46 mouse cellular contexts compared by ENCODE assay signal in genomic region chr3:36077386-36077785, GRCm38 (mm10). TPM values are rescaled to one million over a fixed set of nuclear protein-coding genes. Genes with fewer than 3 reads are reported as not detected.
"Had no signal": no experiment of that assay in that cellular context is flagged by ENCODE, and none has a peak within 500 bp of the region (broad histone marks: within the 10 kb centered on the region; RNA-seq: fewer than 3 reads in every experiment).

No protein-coding gene starts in this region.

- ATAC-seq: liver, embryonic 12.5 days; liver, postnatal 0 days; lung, postnatal 0 days; midbrain, embryonic 13.5 days; midbrain, embryonic 15.5 days; midbrain, embryonic 16.5 days had no signal

- H3K9ac ChIP-seq: limb, embryonic 12.5 days; limb, embryonic 13.5 days; limb, embryonic 15.5 days; liver, embryonic 12.5 days; liver, embryonic 13.5 days; liver, embryonic 14.5 days; liver, embryonic 15.5 days; liver, postnatal 0 days; lung, embryonic 14.5 days; lung, embryonic 15.5 days; midbrain, embryonic 12.5 days; midbrain, embryonic 13.5 days; midbrain, embryonic 15.5 days; neural tube, embryonic 12.5 days had no signal

- H3K27ac ChIP-seq: limb, embryonic 10.5 days; limb, embryonic 12.5 days; limb, embryonic 13.5 days; limb, embryonic 15.5 days; liver, embryonic 12.5 days; liver, embryonic 13.5 days; liver, embryonic 14.5 days; liver, embryonic 15.5 days; lung, embryonic 15.5 days; macrophage; midbrain, embryonic 10.5 days; midbrain, embryonic 12.5 days; midbrain, embryonic 13.5 days; midbrain, embryonic 15.5 days; neural tube, embryonic 12.5 days had no signal

- H3K27me3 ChIP-seq: limb, embryonic 12.5 days; limb, embryonic 13.5 days; limb, embryonic 15.5 days; liver, embryonic 12.5 days; liver, embryonic 13.5 days; liver, embryonic 15.5 days; lung, embryonic 15.5 days; megakaryocyte, embryonic 14.5 days; midbrain, embryonic 12.5 days; midbrain, embryonic 13.5 days; midbrain, embryonic 15.5 days; neural tube, embryonic 12.5 days had no signal

- H3K4me3 ChIP-seq: limb, embryonic 10.5 days; limb, embryonic 12.5 days; limb, embryonic 13.5 days; limb, embryonic 15.5 days; liver, embryonic 12.5 days; liver, embryonic 13.5 days; liver, embryonic 15.5 days; lung, embryonic 15.5 days; megakaryocyte, embryonic 14.5 days; midbrain, embryonic 10.5 days; midbrain, embryonic 12.5 days; midbrain, embryonic 13.5 days; midbrain, embryonic 15.5 days; myocyte; neural tube, embryonic 12.5 days had no signal

- H3K4me1 ChIP-seq: limb, embryonic 10.5 days; limb, embryonic 12.5 days; limb, embryonic 13.5 days; limb, embryonic 15.5 days; liver, embryonic 12.5 days; liver, embryonic 13.5 days; liver, embryonic 15.5 days; lung, embryonic 15.5 days; megakaryocyte, embryonic 14.5 days; midbrain, embryonic 10.5 days; midbrain, embryonic 12.5 days; midbrain, embryonic 13.5 days; midbrain, embryonic 15.5 days; neural tube, embryonic 12.5 days had no signal

- H3K4me2 ChIP-seq: limb, embryonic 12.5 days; limb, embryonic 13.5 days; limb, embryonic 15.5 days; liver, embryonic 11.5 days; liver, embryonic 12.5 days; liver, embryonic 13.5 days; liver, embryonic 15.5 days; lung, embryonic 14.5 days; lung, embryonic 15.5 days; midbrain, embryonic 11.5 days; midbrain, embryonic 12.5 days; midbrain, embryonic 13.5 days; midbrain, embryonic 15.5 days; neural tube, embryonic 12.5 days had no signal

- H3K9me3 ChIP-seq: limb, embryonic 10.5 days; limb, embryonic 12.5 days; limb, embryonic 13.5 days; limb, embryonic 15.5 days; liver, embryonic 12.5 days; liver, embryonic 13.5 days; liver, embryonic 15.5 days; lung, embryonic 15.5 days; megakaryocyte, embryonic 14.5 days; midbrain, embryonic 10.5 days; midbrain, embryonic 12.5 days; midbrain, embryonic 13.5 days; midbrain, embryonic 15.5 days; neural tube, embryonic 12.5 days had no signal

- DNase-seq: left cerebral cortex, postnatal 4 days; liver; liver, embryonic 13.5 days; liver, postnatal 0 days; lung, adult 18-20 months; lung, adult 2 months; lung, embryonic 14.5 days; lung, postnatal 10 days; lung, postnatal 14 days; lung, postnatal 36 days; lung, postnatal 4 days; midbrain, embryonic 14.5 days had no signal

RNA-seq across cellular contexts. Expression of gene Ccdc144b, which starts 24.0 kb away (rescaled TPM):
- total RNA-seq: left cerebral cortex, postnatal 10 days; left cerebral cortex, postnatal 14 days; left cerebral cortex, postnatal 25 days; left cerebral cortex, postnatal 36 days; left cerebral cortex, postnatal 4 days; liver, adult 2 months; megakaryocyte progenitor cell, adult 5-6 weeks; megakaryocyte-erythroid progenitor cell, adult 5-6 weeks; midbrain, postnatal 0 days; monocyte, adult 5-6 weeks had no signal
- polyA plus RNA-seq: limb, embryonic 10.5 days; limb, embryonic 11.5 days; limb, embryonic 12.5 days; limb, embryonic 14.5 days; limb, embryonic 15.5 days; liver, adult 2 months; liver, embryonic 11.5 days; liver, embryonic 12.5 days; liver, embryonic 13.5 days; liver, embryonic 14.5 days; liver, embryonic 15.5 days; liver, embryonic 16.5 days; liver, postnatal 0 days; lung, adult 2 months; lung, embryonic 14.5 days; lung, embryonic 15.5 days; lung, embryonic 16.5 days; lung, postnatal 0 days; macrophage; midbrain, embryonic 10.5 days; midbrain, embryonic 11.5 days; midbrain, embryonic 12.5 days; midbrain, embryonic 13.5 days; midbrain, embryonic 14.5 days; midbrain, embryonic 15.5 days; midbrain, embryonic 16.5 days; myocyte; neural tube, embryonic 11.5 days; neural tube, embryonic 12.5 days had no signal
